Mouse (Mus musculus): ENCODE data around the gene Trpm4. TPM values are rescaled to one million over a fixed set of nuclear protein-coding genes. Genes with fewer than 3 reads are reported as not detected.
A peak's percentile ranks its signal among the peaks of the same experiment; 100 is the strongest.

Trpm4 gene
- polyA plus RNA-seq, 1 experiment from 2014 or later = 9.3 TPM

GRCm38 (mm10) chr7:45286486-45286885, 47.1 kb downstream of the Trpm4 start:
- H3K4me3 ChIP-seq (replicated peaks; ENCODE audit: low read length) = no peak overlapping the region
- H3K27me3 ChIP-seq (ENCODE audit: control insufficient read depth, insufficient read depth, low read length) = no peaks in the 10 kb centered on the region
- no peaks in the 10 kb centered on the region for H3K36me3 ChIP-seq (replicated peaks; ENCODE audit: control insufficient read depth, insufficient read depth)
- no peak for ATAC-seq (ENCODE audit: low FRiP score)
- no peak overlapping the region for H3K4me2 ChIP-seq (replicated peaks)
- 88% methylated on average over 13 of the region's 13 CpGs for WGBS
- no peaks in the 10 kb centered on the region for H3K4me1 ChIP-seq (replicated peaks; ENCODE audit: control insufficient read depth, insufficient read depth, low read length)
- H3K9me3 ChIP-seq (ENCODE audit: control insufficient read depth, low read length) = no peaks in the 10 kb centered on the region
- H3K9ac ChIP-seq = no peak overlapping the region
- DNase-seq (ENCODE audit: low spot score) = no peak
- H3K27ac ChIP-seq = no peak overlapping the region

- ATAC-seq (ENCODE audit: low FRiP score) (no peak), DNase-seq (ENCODE audit: low spot score) (peak; percentile 46)
- H3K36me3 ChIP-seq (replicated peaks; ENCODE audit: control insufficient read depth, insufficient read depth) = no peaks in the 10 kb centered on the region
- peaks cover 4% of the 10 kb centered on the region; the same call in 1 of the 2 replicates for H3K27me3 ChIP-seq (ENCODE audit: control insufficient read depth, insufficient read depth, low read length)
- no peaks in the 10 kb centered on the region for H3K9me3 ChIP-seq (ENCODE audit: control insufficient read depth, low read length)
- H3K4me1 ChIP-seq (replicated peaks; ENCODE audit: control insufficient read depth, insufficient read depth, low read length) = no peaks in the 10 kb centered on the region
- H3K4me2 ChIP-seq (replicated peaks) = peak within 1 kb of the TSS; percentile 49
- H3K4me3 ChIP-seq (replicated peaks; ENCODE audit: low read length) = peak within 1 kb of the TSS; percentile 14
- no peak within 1 kb of the TSS for H3K9ac ChIP-seq
- WGBS = 6% methylated on average over 44 of the region's 44 CpGs
- no peak within 1 kb of the TSS for H3K27ac ChIP-seq
Observed at GRCm38 (mm10) chr7:45277136-45277760, 56.3 kb downstream of the Trpm4 start, which contains the start of gene Slc6a21. Gene Slc6a21, plus strand, starts transcription at chr7:45277513.

GRCm38 (mm10) chr7:45273672-45274071, 59.9 kb downstream of the Trpm4 start:
- ATAC-seq (ENCODE audit: low FRiP score) = no peak
- Histone ChIP-seq H3K27ac (no peak overlapping the region), H3K9me3 (ENCODE audit: control insufficient read depth, low read length) (no peaks in the 10 kb centered on the region), H3K9ac (no peak overlapping the region), H3K4me1 (replicated peaks; ENCODE audit: control insufficient read depth, insufficient read depth, low read length) (no peaks in the 10 kb centered on the region), H3K4me2 (replicated peaks) (no peak overlapping the region), H3K4me3 (replicated peaks; ENCODE audit: low read length) (no peak overlapping the region), H3K27me3 (ENCODE audit: control insufficient read depth, insufficient read depth, low read length) (peaks cover 4% of the 10 kb centered on the region; the same call in 1 of the 2 replicates), H3K36me3 (replicated peaks; ENCODE audit: control insufficient read depth, insufficient read depth) (no peaks in the 10 kb centered on the region)
- DNase-seq (ENCODE audit: low spot score) = no peak
- 92% methylated on average over 8 of the region's 8 CpGs for WGBS

DNA sequence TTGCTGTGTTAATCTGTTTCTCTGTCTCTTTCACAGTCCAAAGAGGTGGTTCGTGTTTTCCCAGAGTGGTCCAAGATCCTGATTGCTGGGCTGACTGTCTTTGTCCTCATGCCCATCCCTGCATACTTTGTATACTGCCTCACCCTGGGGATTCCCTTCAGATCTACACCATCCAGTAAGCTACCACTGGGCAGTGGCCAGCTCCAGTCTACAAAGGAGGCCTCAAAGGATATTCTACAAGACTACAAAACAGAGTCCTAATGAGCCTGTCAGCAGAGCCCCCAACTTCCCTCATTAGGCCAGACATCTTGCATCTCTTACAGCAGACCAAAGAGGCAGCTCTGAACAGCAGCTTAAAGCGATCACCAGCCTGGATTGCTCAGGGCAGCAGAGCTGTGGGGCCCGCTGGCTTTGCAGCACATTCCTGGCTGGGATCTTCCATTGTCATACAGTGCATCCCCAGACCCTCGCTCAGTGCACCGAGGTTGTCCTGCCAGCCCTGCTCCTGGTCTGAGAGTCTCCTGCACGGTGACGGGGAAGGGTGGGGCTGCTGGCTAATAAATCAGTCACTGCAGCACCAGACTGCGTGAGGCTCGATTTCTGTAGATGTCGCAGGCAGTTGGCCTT, 60.7 kb downstream of the Trpm4 start:
- no peaks in the 10 kb centered on the region for H3K36me3 ChIP-seq (replicated peaks; ENCODE audit: control insufficient read depth, insufficient read depth)
- ATAC-seq (ENCODE audit: low FRiP score) = no peak
- no peak for DNase-seq (ENCODE audit: low spot score)
- no peaks in the 10 kb centered on the region for H3K9me3 ChIP-seq (ENCODE audit: control insufficient read depth, low read length)
- H3K9ac ChIP-seq = no peak overlapping the region
- H3K4me2 ChIP-seq (replicated peaks) = no peak overlapping the region
- H3K4me3 ChIP-seq (replicated peaks; ENCODE audit: low read length) = no peak overlapping the region
- H3K4me1 ChIP-seq (replicated peaks; ENCODE audit: control insufficient read depth, insufficient read depth, low read length) = no peaks in the 10 kb centered on the region
- 60% methylated on average over 10 of the region's 10 CpGs for WGBS
- peaks cover 4% of the 10 kb centered on the region; the same call in 1 of the 2 replicates for H3K27me3 ChIP-seq (ENCODE audit: control insufficient read depth, insufficient read depth, low read length)
- no peak overlapping the region for H3K27ac ChIP-seq

- Histone ChIP-seq H3K27me3 (ENCODE audit: control insufficient read depth, insufficient read depth, low read length) (no peaks in the 10 kb centered on the region), H3K4me1 (replicated peaks; ENCODE audit: control insufficient read depth, insufficient read depth, low read length) (no peaks in the 10 kb centered on the region), H3K4me2 (replicated peaks) (no peak overlapping the region), H3K9ac (no peak overlapping the region), H3K27ac (no peak overlapping the region), H3K9me3 (ENCODE audit: control insufficient read depth, low read length) (no peaks in the 10 kb centered on the region), H3K36me3 (replicated peaks; ENCODE audit: control insufficient read depth, insufficient read depth) (no peaks in the 10 kb centered on the region), H3K4me3 (replicated peaks; ENCODE audit: low read length) (no peak overlapping the region)
- DNase-seq (ENCODE audit: low spot score) (no peak), ATAC-seq (ENCODE audit: low FRiP score) (no peak)
- WGBS = 94% methylated on average over 1 of the region's 1 CpGs
Observed at GRCm38 (mm10) chr7:45265518-45265917, 68.1 kb downstream of the Trpm4 start.

DNA sequence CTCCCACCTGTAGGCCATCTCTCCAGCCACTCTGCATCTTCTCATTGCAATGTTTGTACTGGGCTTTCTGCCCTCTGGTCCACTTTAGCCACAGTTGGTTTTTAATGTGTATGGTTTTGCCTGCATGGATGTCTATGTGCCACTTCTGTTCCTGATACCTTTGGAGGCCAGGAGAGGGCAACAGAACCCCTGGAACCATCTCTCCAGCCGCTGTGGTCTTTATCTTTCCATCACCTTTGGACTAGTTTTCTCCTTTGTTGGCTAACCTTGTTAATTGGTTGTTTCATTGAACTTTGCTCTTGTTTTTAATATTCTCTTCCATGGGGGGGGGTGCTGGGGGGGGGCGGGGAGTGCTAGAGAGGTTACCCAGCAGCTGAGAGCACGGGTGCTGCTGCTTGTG, 69.2 kb downstream of the Trpm4 start:
- H3K36me3 ChIP-seq (replicated peaks; ENCODE audit: control insufficient read depth, insufficient read depth) = no peaks in the 10 kb centered on the region
- no peak for DNase-seq (ENCODE audit: low spot score)

DNA sequence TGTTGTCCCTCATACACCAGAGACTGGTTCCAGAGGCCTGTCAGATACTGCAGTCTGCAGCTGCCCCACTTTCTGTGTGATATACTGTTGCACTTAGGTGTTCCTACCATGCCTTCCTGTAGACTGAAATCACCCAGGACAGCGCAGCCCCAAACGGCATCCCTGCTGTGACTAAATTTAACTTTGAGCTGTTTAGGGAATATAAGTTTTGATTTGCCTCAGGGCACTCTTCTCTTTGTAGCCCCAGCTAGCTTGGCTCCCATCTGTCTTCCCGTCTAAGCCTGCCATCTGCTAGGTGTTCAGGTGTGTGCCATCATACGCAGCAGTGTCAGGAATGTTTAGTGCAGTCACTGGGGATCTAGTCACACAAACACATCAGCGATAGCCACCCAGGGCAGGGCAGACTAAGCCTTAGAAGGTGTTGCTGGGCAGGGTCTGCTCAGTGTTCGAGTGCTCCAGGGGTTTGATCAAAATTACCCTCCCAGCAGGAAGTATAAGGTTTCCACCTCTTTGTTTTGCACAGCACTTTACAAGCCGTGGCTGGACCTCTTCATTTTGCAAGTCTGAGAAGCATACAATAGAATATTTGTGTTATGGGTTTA, 70.5 kb downstream of the Trpm4 start:
- H3K4me1 ChIP-seq (replicated peaks; ENCODE audit: control insufficient read depth, insufficient read depth, low read length) = no peaks in the 10 kb centered on the region
- 67% methylated on average over 7 of the region's 7 CpGs for WGBS
- no peak for ATAC-seq (ENCODE audit: low FRiP score)

More for the DNA sequence above, 69.2 kb downstream of the Trpm4 start:
- H3K4me2 ChIP-seq (replicated peaks) = no peak overlapping the region
- H3K9me3 ChIP-seq (ENCODE audit: control insufficient read depth, low read length) = no peaks in the 10 kb centered on the region
- H3K9ac ChIP-seq = no peak overlapping the region
- no peak overlapping the region for H3K27ac ChIP-seq
- WGBS = 79% methylated on average over 3 of the region's 3 CpGs
- no peak for ATAC-seq (ENCODE audit: low FRiP score)
- no peaks in the 10 kb centered on the region for H3K27me3 ChIP-seq (ENCODE audit: control insufficient read depth, insufficient read depth, low read length)
- no peaks in the 10 kb centered on the region for H3K4me1 ChIP-seq (replicated peaks; ENCODE audit: control insufficient read depth, insufficient read depth, low read length)
- H3K4me3 ChIP-seq (replicated peaks; ENCODE audit: low read length) = no peak overlapping the region

DNA sequence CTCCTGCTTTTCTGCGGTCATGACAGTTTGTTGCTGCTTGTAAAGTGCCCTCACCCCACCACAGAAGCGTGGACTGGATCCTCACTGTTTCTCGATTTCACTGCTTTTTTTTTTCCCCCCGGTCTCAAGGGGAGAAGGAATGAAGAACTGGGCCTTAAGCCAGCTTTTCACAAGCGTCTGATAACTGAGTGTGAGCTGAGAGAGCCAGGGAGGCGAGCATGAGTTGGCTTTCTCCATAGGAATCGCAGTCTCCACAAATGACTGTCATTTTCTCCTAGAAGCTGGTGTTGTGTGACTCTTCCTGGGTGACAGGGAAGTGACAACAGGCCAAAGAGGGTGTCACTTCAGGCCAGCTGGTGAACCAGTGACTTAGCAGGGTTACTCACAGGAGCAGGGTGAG, 71.3 kb downstream of the Trpm4 start:
- Histone ChIP-seq H3K4me2 (replicated peaks) (no peak overlapping the region), H3K4me3 (replicated peaks; ENCODE audit: low read length) (no peak overlapping the region), H3K9ac (no peak overlapping the region), H3K4me1 (replicated peaks; ENCODE audit: control insufficient read depth, insufficient read depth, low read length) (no peaks in the 10 kb centered on the region), H3K9me3 (ENCODE audit: control insufficient read depth, low read length) (no peaks in the 10 kb centered on the region), H3K27me3 (ENCODE audit: control insufficient read depth, insufficient read depth, low read length) (no peaks in the 10 kb centered on the region), H3K27ac (no peak overlapping the region), H3K36me3 (replicated peaks; ENCODE audit: control insufficient read depth, insufficient read depth) (no peaks in the 10 kb centered on the region)
- DNase-seq (ENCODE audit: low spot score) (no peak), ATAC-seq (ENCODE audit: low FRiP score) (no peak)
- WGBS = 65% methylated on average over 7 of the region's 7 CpGs

More for the DNA sequence above, 70.5 kb downstream of the Trpm4 start:
- H3K4me3 ChIP-seq (replicated peaks; ENCODE audit: low read length) = no peak overlapping the region
- H3K9ac ChIP-seq = no peak overlapping the region
- no peaks in the 10 kb centered on the region for H3K27me3 ChIP-seq (ENCODE audit: control insufficient read depth, insufficient read depth, low read length)
- no peak overlapping the region for H3K4me2 ChIP-seq (replicated peaks)
- no peaks in the 10 kb centered on the region for H3K9me3 ChIP-seq (ENCODE audit: control insufficient read depth, low read length)
- no peak for DNase-seq (ENCODE audit: low spot score)
- no peaks in the 10 kb centered on the region for H3K36me3 ChIP-seq (replicated peaks; ENCODE audit: control insufficient read depth, insufficient read depth)
- H3K27ac ChIP-seq = no peak overlapping the region

DNA sequence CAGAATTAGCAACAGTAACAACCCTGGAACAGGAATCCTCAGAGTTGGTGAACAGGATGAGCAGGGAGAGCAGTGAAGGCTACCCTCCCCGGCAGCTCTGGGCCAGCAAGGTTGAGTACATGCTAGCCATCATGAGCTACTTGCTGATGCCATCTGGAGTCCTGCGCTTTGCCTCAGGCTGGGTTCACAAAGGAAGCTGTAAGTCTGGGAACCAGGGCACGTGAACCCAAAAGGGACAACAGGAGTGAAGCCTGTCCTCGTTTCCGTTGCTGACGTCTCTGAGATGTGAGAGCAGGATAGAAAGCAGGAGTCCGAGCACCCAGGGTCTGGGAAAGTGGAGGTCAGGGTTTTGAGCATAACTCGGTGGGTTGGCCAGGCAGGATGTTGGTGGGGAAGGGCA, 74.3 kb downstream of the Trpm4 start:
- no peak for ATAC-seq (ENCODE audit: low FRiP score)

More for the DNA sequence above, 74.3 kb downstream of the Trpm4 start:
- no peaks in the 10 kb centered on the region for H3K4me1 ChIP-seq (replicated peaks; ENCODE audit: control insufficient read depth, insufficient read depth, low read length)
- no peak for DNase-seq (ENCODE audit: low spot score)
- no peak overlapping the region for H3K4me2 ChIP-seq (replicated peaks)
- WGBS = 84% methylated on average over 8 of the region's 8 CpGs
- no peak overlapping the region for H3K9ac ChIP-seq
- H3K9me3 ChIP-seq (ENCODE audit: control insufficient read depth, low read length) = no peaks in the 10 kb centered on the region
- no peak overlapping the region for H3K27ac ChIP-seq
- H3K4me3 ChIP-seq (replicated peaks; ENCODE audit: low read length) = no peak overlapping the region
- no peaks in the 10 kb centered on the region for H3K36me3 ChIP-seq (replicated peaks; ENCODE audit: control insufficient read depth, insufficient read depth)
- H3K27me3 ChIP-seq (ENCODE audit: control insufficient read depth, insufficient read depth, low read length) = no peaks in the 10 kb centered on the region
